Mouse (Mus musculus): ENCODE results near the gene Med12. TPM values are rescaled to one million over a fixed set of nuclear protein-coding genes. Genes with fewer than 3 reads are reported as not detected.

Med12 gene
- total and polyA plus RNA-seq, 2 experiments from 2014 or later: 19.0 to 64.9 TPM

- ATAC-seq (peak; percentile 82), DNase-seq (ENCODE audit: low spot score) (peak; percentile 77)
- Histone ChIP-seq H3K4me1 (ENCODE audit: insufficient read depth, low read length) (no peaks in the 10 kb centered on the region), H3K27me3 (ENCODE audit: insufficient read depth, low read length) (no peaks in the 10 kb centered on the region), H3K36me3 (ENCODE audit: insufficient read depth, low read length) (no peaks in the 10 kb centered on the region), H3K9ac (replicated peaks; ENCODE audit: low read length) (peak overlapping the region; percentile 69), H3K4me3 (ENCODE audit: low read length) (peak overlapping the region; percentile 53), H3K9me3 (ENCODE audit: low read length) (no peaks in the 10 kb centered on the region), H3K4me2 (ENCODE audit: low read depth, low read length) (peak overlapping the region; percentile 56), H3K27ac (peak overlapping the region; percentile 87)
- TF ChIP-seq CTCF (IDR thresholded peaks at IDR 0.05; ENCODE audit: low read depth): no peak
- WGBS: 29% methylated on average over 13 of the region's 13 CpGs
Measured at GRCm38 (mm10) chrX:101299473-101300426, 25.9 kb downstream of the Med12 start.

- H3K27ac ChIP-seq: peak overlapping the region; percentile 87; the same call in 1 of the 2 replicates
- peak overlapping the region; percentile 69 for H3K9ac ChIP-seq (replicated peaks; ENCODE audit: low read length)
- peak overlapping the region; percentile 53 for H3K4me3 ChIP-seq (ENCODE audit: low read length)
- DNase-seq (ENCODE audit: low spot score) (peak; percentile 63), ATAC-seq (peak; percentile 63)
- H3K4me2 ChIP-seq (ENCODE audit: low read depth, low read length): peak overlapping the region; percentile 56
- 38% methylated on average over 13 of the region's 13 CpGs for WGBS
- TF ChIP-seq CTCF (IDR thresholded peaks at IDR 0.05; ENCODE audit: low read depth): no peak
- no peaks in the 10 kb centered on the region for H3K27me3 ChIP-seq (ENCODE audit: insufficient read depth, low read length)
- H3K4me1 ChIP-seq (ENCODE audit: insufficient read depth, low read length): no peaks in the 10 kb centered on the region
- H3K9me3 ChIP-seq (ENCODE audit: low read length): no peaks in the 10 kb centered on the region
- H3K36me3 ChIP-seq (ENCODE audit: insufficient read depth, low read length): no peaks in the 10 kb centered on the region
Measured at GRCm38 (mm10) chrX:101300427-101301030, 26.7 kb downstream of the Med12 start.

- WGBS: 40% methylated on average over 9 of the region's 9 CpGs
- TF ChIP-seq CTCF (IDR thresholded peaks at IDR 0.05; ENCODE audit: low read depth): peak; percentile 16; the same call in 1 of the 2 replicates
- no peaks in the 10 kb centered on the region for H3K9me3 ChIP-seq (ENCODE audit: low read length)
- H3K36me3 ChIP-seq (ENCODE audit: insufficient read depth, low read length): no peaks in the 10 kb centered on the region
- DNase-seq (ENCODE audit: low spot score): peak; percentile 35
- H3K9ac ChIP-seq (replicated peaks; ENCODE audit: low read length): no peak overlapping the region
- no peaks in the 10 kb centered on the region for H3K27me3 ChIP-seq (ENCODE audit: insufficient read depth, low read length)
- H3K4me3 ChIP-seq (ENCODE audit: low read length): peak overlapping the region; percentile 53
- ATAC-seq: no peak
- H3K27ac ChIP-seq: no peak overlapping the region
- H3K4me2 ChIP-seq (ENCODE audit: low read depth, low read length): peak overlapping the region; percentile 56
- H3K4me1 ChIP-seq (ENCODE audit: insufficient read depth, low read length): no peaks in the 10 kb centered on the region
Measured at GRCm38 (mm10) chrX:101301654-101302053, 27.8 kb downstream of the Med12 start.

- Histone ChIP-seq H3K9me3 (ENCODE audit: low read length) (no peaks in the 10 kb centered on the region), H3K36me3 (ENCODE audit: insufficient read depth, low read length) (no peaks in the 10 kb centered on the region), H3K4me1 (ENCODE audit: insufficient read depth, low read length) (no peaks in the 10 kb centered on the region), H3K9ac (replicated peaks; ENCODE audit: low read length) (no peak overlapping the region), H3K27ac (no peak overlapping the region), H3K4me3 (ENCODE audit: low read length) (no peak overlapping the region), H3K27me3 (ENCODE audit: insufficient read depth, low read length) (no peaks in the 10 kb centered on the region), H3K4me2 (ENCODE audit: low read depth, low read length) (no peak overlapping the region)
- 36% methylated on average over 2 of the region's 2 CpGs for WGBS
- DNase-seq (ENCODE audit: low spot score): no peak
- no peak for ATAC-seq
- no peak for TF ChIP-seq CTCF (IDR thresholded peaks at IDR 0.05; ENCODE audit: low read depth)
Measured at GRCm38 (mm10) chrX:101304646-101305045, 30.8 kb downstream of the Med12 start.

- no peaks in the 10 kb centered on the region for H3K4me1 ChIP-seq (ENCODE audit: insufficient read depth, low read length)
- H3K27me3 ChIP-seq (ENCODE audit: insufficient read depth, low read length): no peaks in the 10 kb centered on the region
- H3K4me2 ChIP-seq (ENCODE audit: low read depth, low read length): no peak overlapping the region
- no peaks in the 10 kb centered on the region for H3K9me3 ChIP-seq (ENCODE audit: low read length)
- TF ChIP-seq CTCF (IDR thresholded peaks at IDR 0.05; ENCODE audit: low read depth): no peak
- H3K27ac ChIP-seq: no peak overlapping the region
- 86% methylated on average over 5 of the region's 5 CpGs for WGBS
- ATAC-seq: no peak
- H3K9ac ChIP-seq (replicated peaks; ENCODE audit: low read length): no peak overlapping the region
- no peak for DNase-seq (ENCODE audit: low spot score)
- no peaks in the 10 kb centered on the region for H3K36me3 ChIP-seq (ENCODE audit: insufficient read depth, low read length)
- no peak overlapping the region for H3K4me3 ChIP-seq (ENCODE audit: low read length)
Measured at GRCm38 (mm10) chrX:101309299-101309698, 35.5 kb downstream of the Med12 start.

GRCm38 (mm10) chrX:101313625-101314359, 40.0 kb downstream of the Med12 start:
- H3K9ac ChIP-seq (replicated peaks; ENCODE audit: low read length): no peak overlapping the region
- H3K27me3 ChIP-seq (ENCODE audit: insufficient read depth, low read length): no peaks in the 10 kb centered on the region
- no peaks in the 10 kb centered on the region for H3K9me3 ChIP-seq (ENCODE audit: low read length)
- ATAC-seq: peak; percentile 82
- no peak overlapping the region for H3K4me2 ChIP-seq (ENCODE audit: low read depth, low read length)
- H3K36me3 ChIP-seq (ENCODE audit: insufficient read depth, low read length): no peaks in the 10 kb centered on the region; the same call in 1 of the 2 replicates
- DNase-seq (ENCODE audit: low spot score): peak; percentile 59
- TF ChIP-seq CTCF (IDR thresholded peaks at IDR 0.05; ENCODE audit: low read depth): no peak
- H3K4me1 ChIP-seq (ENCODE audit: insufficient read depth, low read length): no peaks in the 10 kb centered on the region
- H3K27ac ChIP-seq: no peak overlapping the region
- WGBS: 31% methylated on average over 6 of the region's 6 CpGs
- no peak overlapping the region for H3K4me3 ChIP-seq (ENCODE audit: low read length)
